Mouse (Mus musculus): ENCODE measurements around the gene Psmd7. TPM values are rescaled to one million over a fixed set of nuclear protein-coding genes. Genes with fewer than 3 reads are reported as not detected.
"Not testable (repeated sequence)": the region's sequence is repeated elsewhere in the genome, so short reads cannot be mapped to it uniquely, and the experiment has no call there.

Psmd7 gene
- polyA plus RNA-seq (2014; fragmentation: Nextera tagmentation; extraction: Ambion mirVana): 266 and 271 TPM in 2 replicates

- Histone ChIP-seq H3K27me3 (ENCODE audit: control insufficient read depth, insufficient read depth, low read length) (no peaks in the 10 kb centered on the region), H3K4me3 (ENCODE audit: low read length) (peak within 1 kb of the TSS; percentile 97), H3K9ac (ENCODE audit: low read depth, low read length) (peak within 1 kb of the TSS; percentile 87), H3K27ac (ENCODE audit: low read depth, low read length) (peak within 1 kb of the TSS; percentile 73), H3K9me3 (ENCODE audit: control insufficient read depth, low read length) (no peaks in the 10 kb centered on the region), H3K4me1 (ENCODE audit: control insufficient read depth, insufficient read depth, low read length) (0 out of 2 replicates have a peak, but pooled peaks cover 3% of the 10 kb centered on the region), H3K4me2 (replicated peaks; ENCODE audit: low read depth, low read length) (peak within 1 kb of the TSS; percentile 68), H3K36me3 (ENCODE audit: control insufficient read depth, insufficient read depth, low read length) (peaks cover 27% of the 10 kb centered on the region)
- peak; percentile 96 for ATAC-seq (ENCODE audit: low FRiP score, low TSS enrichment)
- 3% methylated on average over 65 of the region's 65 CpGs for WGBS
Measured at GRCm38 (mm10) chr8:107587995-107588780, at the start of gene Psmd7. Gene Psmd7 (minus strand): TSS chr8:107588464.

GRCm38 (mm10) chr8:107633734-107634133, 45.5 kb upstream of the Psmd7 start:
- ATAC-seq (ENCODE audit: low FRiP score, low TSS enrichment): no peak
- no peak overlapping the region for H3K4me2 ChIP-seq (replicated peaks; ENCODE audit: low read depth, low read length)
- H3K4me3 ChIP-seq (ENCODE audit: low read length): no peak overlapping the region
- H3K27me3 ChIP-seq (ENCODE audit: control insufficient read depth, insufficient read depth, low read length): no peaks in the 10 kb centered on the region
- no peaks in the 10 kb centered on the region for H3K36me3 ChIP-seq (ENCODE audit: control insufficient read depth, insufficient read depth, low read length)
- no peak overlapping the region for H3K9ac ChIP-seq (ENCODE audit: low read depth, low read length)
- no peaks in the 10 kb centered on the region for H3K9me3 ChIP-seq (ENCODE audit: control insufficient read depth, low read length)
- WGBS: 96% methylated on average over 2 of the region's 2 CpGs
- no peaks in the 10 kb centered on the region for H3K4me1 ChIP-seq (ENCODE audit: control insufficient read depth, insufficient read depth, low read length)
- no peak overlapping the region for H3K27ac ChIP-seq (ENCODE audit: low read depth, low read length)

GRCm38 (mm10) chr8:107629701-107630100, 41.4 kb upstream of the Psmd7 start:
- no peak overlapping the region for H3K9ac ChIP-seq (ENCODE audit: low read depth, low read length)
- no peak overlapping the region for H3K4me3 ChIP-seq (ENCODE audit: low read length)
- no peaks in the 10 kb centered on the region for H3K9me3 ChIP-seq (ENCODE audit: control insufficient read depth, low read length)
- no peak overlapping the region for H3K4me2 ChIP-seq (replicated peaks; ENCODE audit: low read depth, low read length)
- H3K4me1 ChIP-seq (ENCODE audit: control insufficient read depth, insufficient read depth, low read length): no peaks in the 10 kb centered on the region
- H3K27me3 ChIP-seq (ENCODE audit: control insufficient read depth, insufficient read depth, low read length): no peaks in the 10 kb centered on the region
- WGBS: 81% methylated on average over 11 of the region's 11 CpGs
- H3K27ac ChIP-seq (ENCODE audit: low read depth, low read length): no peak overlapping the region
- no peaks in the 10 kb centered on the region for H3K36me3 ChIP-seq (ENCODE audit: control insufficient read depth, insufficient read depth, low read length)
- no peak for ATAC-seq (ENCODE audit: low FRiP score, low TSS enrichment)

- 56% methylated on average over 8 of the region's 8 CpGs for WGBS
- Histone ChIP-seq H3K9ac (ENCODE audit: low read depth, low read length) (no peak overlapping the region), H3K4me3 (ENCODE audit: low read length) (no peak overlapping the region), H3K9me3 (ENCODE audit: control insufficient read depth, low read length) (no peaks in the 10 kb centered on the region), H3K4me2 (replicated peaks; ENCODE audit: low read depth, low read length) (no peak overlapping the region), H3K4me1 (ENCODE audit: control insufficient read depth, insufficient read depth, low read length) (no peaks in the 10 kb centered on the region), H3K27ac (ENCODE audit: low read depth, low read length) (no peak overlapping the region), H3K36me3 (ENCODE audit: control insufficient read depth, insufficient read depth, low read length) (no peaks in the 10 kb centered on the region), H3K27me3 (ENCODE audit: control insufficient read depth, insufficient read depth, low read length) (no peaks in the 10 kb centered on the region)
- ATAC-seq (ENCODE audit: low FRiP score, low TSS enrichment): no peak
Measured at GRCm38 (mm10) chr8:107628501-107629149, 40.4 kb upstream of the Psmd7 start.

GRCm38 (mm10) chr8:107627881-107628280, 39.6 kb upstream of the Psmd7 start:
- no peaks in the 10 kb centered on the region for H3K4me1 ChIP-seq (ENCODE audit: control insufficient read depth, insufficient read depth, low read length)
- H3K36me3 ChIP-seq (ENCODE audit: control insufficient read depth, insufficient read depth, low read length): no peaks in the 10 kb centered on the region
- H3K27ac ChIP-seq (ENCODE audit: low read depth, low read length): no peak overlapping the region
- 87% methylated on average over 9 of the region's 9 CpGs for WGBS
- no peaks in the 10 kb centered on the region for H3K9me3 ChIP-seq (ENCODE audit: control insufficient read depth, low read length)
- no peaks in the 10 kb centered on the region for H3K27me3 ChIP-seq (ENCODE audit: control insufficient read depth, insufficient read depth, low read length)
- H3K4me2 ChIP-seq (replicated peaks; ENCODE audit: low read depth, low read length): no peak overlapping the region
- no peak overlapping the region for H3K9ac ChIP-seq (ENCODE audit: low read depth, low read length)
- no peak for ATAC-seq (ENCODE audit: low FRiP score, low TSS enrichment)
- H3K4me3 ChIP-seq (ENCODE audit: low read length): no peak overlapping the region

- ATAC-seq (ENCODE audit: low FRiP score, low TSS enrichment); H3K4me1 ChIP-seq (ENCODE audit: control insufficient read depth, insufficient read depth, low read length); H3K27me3 ChIP-seq (ENCODE audit: control insufficient read depth, insufficient read depth, low read length); H3K4me2 ChIP-seq (replicated peaks; ENCODE audit: low read depth, low read length); H3K27ac ChIP-seq (ENCODE audit: low read depth, low read length); H3K9me3 ChIP-seq (ENCODE audit: control insufficient read depth, low read length); H3K36me3 ChIP-seq (ENCODE audit: control insufficient read depth, insufficient read depth, low read length); H3K4me3 ChIP-seq (ENCODE audit: low read length); H3K9ac ChIP-seq (ENCODE audit: low read depth, low read length): not testable (repeated sequence)
Measured at GRCm38 (mm10) chr8:107624301-107624700, 36.0 kb upstream of the Psmd7 start.

GRCm38 (mm10) chr8:107621930-107622623, 33.8 kb upstream of the Psmd7 start:
- Histone ChIP-seq H3K4me3 (ENCODE audit: low read length) (no peak overlapping the region), H3K36me3 (ENCODE audit: control insufficient read depth, insufficient read depth, low read length) (no peaks in the 10 kb centered on the region), H3K9ac (ENCODE audit: low read depth, low read length) (no peak overlapping the region), H3K27ac (ENCODE audit: low read depth, low read length) (no peak overlapping the region), H3K27me3 (ENCODE audit: control insufficient read depth, insufficient read depth, low read length) (no peaks in the 10 kb centered on the region), H3K4me1 (ENCODE audit: control insufficient read depth, insufficient read depth, low read length) (0 out of 2 replicates have a peak, but pooled peaks cover 3% of the 10 kb centered on the region), H3K4me2 (replicated peaks; ENCODE audit: low read depth, low read length) (no peak overlapping the region), H3K9me3 (ENCODE audit: control insufficient read depth, low read length) (no peaks in the 10 kb centered on the region)
- WGBS: 62% methylated on average over 10 of the region's 10 CpGs
- ATAC-seq (ENCODE audit: low FRiP score, low TSS enrichment): no peak

GRCm38 (mm10) chr8:107621136-107621535, 32.9 kb upstream of the Psmd7 start:
- Histone ChIP-seq H3K4me1 (ENCODE audit: control insufficient read depth, insufficient read depth, low read length) (0 out of 2 replicates have a peak, but pooled peaks cover 3% of the 10 kb centered on the region), H3K4me3 (ENCODE audit: low read length) (no peak overlapping the region), H3K27me3 (ENCODE audit: control insufficient read depth, insufficient read depth, low read length) (no peaks in the 10 kb centered on the region), H3K4me2 (replicated peaks; ENCODE audit: low read depth, low read length) (no peak overlapping the region), H3K9me3 (ENCODE audit: control insufficient read depth, low read length) (no peaks in the 10 kb centered on the region), H3K27ac (ENCODE audit: low read depth, low read length) (no peak overlapping the region), H3K36me3 (ENCODE audit: control insufficient read depth, insufficient read depth, low read length) (no peaks in the 10 kb centered on the region), H3K9ac (ENCODE audit: low read depth, low read length) (no peak overlapping the region)
- ATAC-seq (ENCODE audit: low FRiP score, low TSS enrichment): no peak
- WGBS: 57% methylated on average over 3 of the region's 3 CpGs

- Histone ChIP-seq H3K9me3 (ENCODE audit: control insufficient read depth, low read length) (no peaks in the 10 kb centered on the region), H3K27ac (ENCODE audit: low read depth, low read length) (no peak overlapping the region), H3K4me3 (ENCODE audit: low read length) (no peak overlapping the region), H3K27me3 (ENCODE audit: control insufficient read depth, insufficient read depth, low read length) (no peaks in the 10 kb centered on the region), H3K4me1 (ENCODE audit: control insufficient read depth, insufficient read depth, low read length) (0 out of 2 replicates have a peak, but pooled peaks cover 3% of the 10 kb centered on the region), H3K9ac (ENCODE audit: low read depth, low read length) (no peak overlapping the region), H3K4me2 (replicated peaks; ENCODE audit: low read depth, low read length) (no peak overlapping the region), H3K36me3 (ENCODE audit: control insufficient read depth, insufficient read depth, low read length) (no peaks in the 10 kb centered on the region)
- ATAC-seq (ENCODE audit: low FRiP score, low TSS enrichment): no peak
- WGBS: 80% methylated on average over 10 of the region's 10 CpGs
Measured at GRCm38 (mm10) chr8:107618499-107618898, 30.2 kb upstream of the Psmd7 start.

Data from kidney, embryonic 14.5 days (tissue).